In genomic region chr16:96126684-96127171, GRCm38 (mm10) we compare ENCODE assay signal across 8 mouse cellular contexts. TPM values are rescaled to one million over a fixed set of nuclear protein-coding genes. Genes with fewer than 3 reads are reported as not detected.
A peak's percentile ranks its signal among the peaks of the same experiment; 100 is the strongest.
DNase-seq lines count a peak whose midpoint lies in the region; ATAC-seq and TF ChIP-seq lines count a peak whose summit lies in the region.

No protein-coding gene starts in this region.

- H3K27ac ChIP-seq in layer of hippocampus, adult 2 months: peak overlapping the region; percentile 98
- peak overlapping the region; percentile 98 for H3K27ac ChIP-seq in forebrain, embryonic 13.5 days
- H3K27ac ChIP-seq in kidney, postnatal 0 days: peak overlapping the region; percentile 97
- H3K27ac ChIP-seq in midbrain, embryonic 11.5 days (ENCODE audit: low read depth, low read length): peak overlapping the region; percentile 96

- in situ Hi-C loops in Patski (cut with MboI; ENCODE audit: low pct_unique_long_range_greater_than_20kb): no loop called here

- CTCF ChIA-PET in Patski (lab: Charles Lee): interaction anchor here (1.2 kb wide), 1 partner anchor 22 kb away, joined by 4 read pairs; no protein-coding TSS in a partner anchor

- peak overlapping the region; percentile 88 for H3K9ac ChIP-seq in forebrain, embryonic 13.5 days
- H3K9ac ChIP-seq in kidney, postnatal 0 days (ENCODE audit: low read depth, low read length): peak overlapping the region; percentile 93
- H3K9ac ChIP-seq in midbrain, embryonic 11.5 days (ENCODE audit: low read length): peak overlapping the region; percentile 99

- TF ChIP-seq CTCF in layer of hippocampus, adult 2 months (conservative IDR thresholded peaks at IDR 0.05): no peak
- TF ChIP-seq CTCF in Patski (IDR thresholded peaks at IDR 0.05): no peak
- no peak for TF ChIP-seq CTCF in kidney, postnatal 0 days (IDR thresholded peaks at IDR 0.05; ENCODE audit: low read depth)

- POLR2A ChIA-PET in Patski (lab: Charles Lee): no interaction called here

- H3K4me3 ChIP-seq in layer of hippocampus, adult 2 months: peak overlapping the region; percentile 86
- H3K4me3 ChIP-seq in forebrain, embryonic 13.5 days: peak overlapping the region; percentile 69
- peak overlapping the region; percentile 98 for H3K4me3 ChIP-seq in kidney, postnatal 0 days (replicated peaks; ENCODE audit: low read depth, low read length)
- peak overlapping the region; percentile 97 for H3K4me3 ChIP-seq in midbrain, embryonic 11.5 days (ENCODE audit: low read depth, low read length)

- no peak for DNase-seq in layer of hippocampus, adult 2 months (ENCODE audit: low spot score in 2 of 2)
- DNase-seq in layer of hippocampus, adult 9-10 months (ENCODE audit: low spot score): no peak
- DNase-seq in Patski (ENCODE audit: low read depth, low spot score): no peak
- DNase-seq in kidney, postnatal 0 days (ENCODE audit: low spot score): peak; percentile 45
- DNase-seq in midbrain, embryonic 11.5 days (ENCODE audit: low spot score, missing footprints): no peak
- DNase-seq in yolk sac, embryonic 10.5 days (ENCODE audit: low spot score): peak; percentile 53
- no peak for DNase-seq in frontal cortex, postnatal 25 days (ENCODE audit: low spot score in 2 of 2)

- peaks cover 42% of the 10 kb centered on the region for H3K36me3 ChIP-seq in forebrain, embryonic 13.5 days (ENCODE audit: poor library complexity, severe bottlenecking)
- H3K36me3 ChIP-seq in kidney, postnatal 0 days (ENCODE audit: insufficient read depth, low read length): peaks cover 25% of the 10 kb centered on the region
- peaks cover 25% of the 10 kb centered on the region for H3K36me3 ChIP-seq in midbrain, embryonic 11.5 days (ENCODE audit: control insufficient read depth, insufficient read depth, low read length)

- ATAC-seq in Patski: peak; percentile 21
- ATAC-seq in forebrain, embryonic 13.5 days: no peak
- ATAC-seq in kidney, postnatal 0 days (replicated peaks; ENCODE audit: low FRiP score, low read depth): no peak
- ATAC-seq in midbrain, embryonic 11.5 days (ENCODE audit: low FRiP score): no peak

- no peaks in the 10 kb centered on the region for H3K9me3 ChIP-seq in forebrain, embryonic 13.5 days (replicated peaks)
- H3K9me3 ChIP-seq in kidney, postnatal 0 days (replicated peaks; ENCODE audit: low read length): no peaks in the 10 kb centered on the region
- no peaks in the 10 kb centered on the region for H3K9me3 ChIP-seq in midbrain, embryonic 11.5 days (ENCODE audit: control insufficient read depth, low read length)

- H3K27me3 ChIP-seq in Patski: no peaks in the 10 kb centered on the region
- H3K27me3 ChIP-seq in forebrain, embryonic 13.5 days: no peaks in the 10 kb centered on the region
- no peaks in the 10 kb centered on the region for H3K27me3 ChIP-seq in kidney, postnatal 0 days (ENCODE audit: insufficient read depth, low read length)
- 0 out of 2 replicates have a peak, but pooled peaks cover 3% of the 10 kb centered on the region for H3K27me3 ChIP-seq in midbrain, embryonic 11.5 days (ENCODE audit: control insufficient read depth, insufficient read depth, low read length)

- H3K4me2 ChIP-seq in forebrain, embryonic 13.5 days: peak overlapping the region; percentile 89
- H3K4me2 ChIP-seq in kidney, postnatal 0 days (ENCODE audit: low read length): peak overlapping the region; percentile 72
- H3K4me2 ChIP-seq in midbrain, embryonic 11.5 days: peak overlapping the region; percentile 95

- peaks cover 39% of the 10 kb centered on the region for H3K4me1 ChIP-seq in forebrain, embryonic 13.5 days
- peaks cover 6% of the 10 kb centered on the region for H3K4me1 ChIP-seq in kidney, postnatal 0 days (replicated peaks; ENCODE audit: insufficient read depth, low read length)
- peaks cover 13% of the 10 kb centered on the region for H3K4me1 ChIP-seq in midbrain, embryonic 11.5 days (ENCODE audit: control insufficient read depth, insufficient read depth, low read length)

- 5% methylated on average over 19 of the region's 19 CpGs for WGBS in forebrain, embryonic 13.5 days
- WGBS in kidney, postnatal 0 days: 2% methylated on average over 19 of the region's 19 CpGs
- WGBS in midbrain, embryonic 11.5 days: 6% methylated on average over 19 of the region's 19 CpGs

RNA-seq across cellular contexts. Expression of gene Hmgn1, which starts 0.8 kb away (rescaled TPM):
- total RNA-seq in layer of hippocampus, adult 2 months (2021): 10 to 100 TPM; 68.5 to 73.7 TPM
- polyA plus RNA-seq in Patski (2021): 522 TPM
- polyA plus RNA-seq in forebrain, embryonic 13.5 days (2015; fragmentation: Nextera tagmentation; extraction: Ambion mirVana): 656 and 774 TPM in 2 replicates
- polyA plus RNA-seq in kidney, postnatal 0 days (2015; fragmentation: Nextera tagmentation; extraction: Ambion mirVana): 551 and 628 TPM in 2 replicates
- 886 and 907 TPM in 2 replicates for polyA plus RNA-seq in midbrain, embryonic 11.5 days (2014; fragmentation: Nextera tagmentation; extraction: Ambion mirVana)

RNA-seq across cellular contexts. Expression of gene Wrb, which starts 18.5 kb away (rescaled TPM):
- 10 to 100 TPM; 66.8 to 69.8 TPM for total RNA-seq in layer of hippocampus, adult 2 months (2021)
- polyA plus RNA-seq in Patski (2021): 36.9 TPM
- 131 and 147 TPM in 2 replicates for polyA plus RNA-seq in forebrain, embryonic 13.5 days (2015; fragmentation: Nextera tagmentation; extraction: Ambion mirVana)
- polyA plus RNA-seq in kidney, postnatal 0 days (2015; fragmentation: Nextera tagmentation; extraction: Ambion mirVana): 47.8 and 55.9 TPM in 2 replicates
- polyA plus RNA-seq in midbrain, embryonic 11.5 days (2014; fragmentation: Nextera tagmentation; extraction: Ambion mirVana): 128 and 132 TPM in 2 replicates

RNA-seq across cellular contexts. Expression of gene Brwd1, which starts 44.4 kb away (rescaled TPM):
- 100 to 1,000 TPM; 141 to 150 TPM for total RNA-seq in layer of hippocampus, adult 2 months (2021)
- 46.6 TPM for polyA plus RNA-seq in Patski (2021)
- 206 and 236 TPM in 2 replicates for polyA plus RNA-seq in forebrain, embryonic 13.5 days (2015; fragmentation: Nextera tagmentation; extraction: Ambion mirVana)
- 45.4 and 52.8 TPM in 2 replicates for polyA plus RNA-seq in kidney, postnatal 0 days (2015; fragmentation: Nextera tagmentation; extraction: Ambion mirVana)
- 192 and 212 TPM in 2 replicates for polyA plus RNA-seq in midbrain, embryonic 11.5 days (2014; fragmentation: Nextera tagmentation; extraction: Ambion mirVana)

Comparison
In these comparisons a context has a peak if more than half of its experiments do, and no peak if none do; other contexts are left out.
1. DNase-seq: peak in kidney, postnatal 0 days (single experiment) and yolk sac, embryonic 10.5 days (single experiment); none in layer of hippocampus, adult 2 months (0 of 2), layer of hippocampus, adult 9-10 months (single experiment), Patski (single experiment), midbrain, embryonic 11.5 days (single experiment) and frontal cortex, postnatal 25 days (0 of 2).
2. Peak in every context shown above with its lines, with median percentiles within 50 percentile points of each other: H3K27ac ChIP-seq, H3K4me3 ChIP-seq, H3K4me2 ChIP-seq and H3K9ac ChIP-seq.